Mouse (Mus musculus) liver, embryonic 13.5 days (tissue): ENCODE data around the gene Psmd12. TPM values are rescaled to one million over a fixed set of nuclear protein-coding genes. Genes with fewer than 3 reads are reported as not detected.
"Not testable (repeated sequence)": the region's sequence is repeated elsewhere in the genome, so short reads cannot be mapped to it uniquely, and the experiment has no call there.

Experiments
- ATAC-seq: fragments of 200-750 bp; cut with Nextera tagmentation; 2 replicates; pipeline ENCODE4 v1.8.0; 2017; ENCODE audit warnings: low read depth, mild to moderate bottlenecking, moderate number of reproducible peaks, moderate library complexity
- DNase-seq: peaks from one replicate; pipeline ENCODE4 v3.0.0; 2022
- H3K27ac ChIP-seq: fragments of 300-500 bp; sonication (generic); 2 replicates; pipeline ENCODE4 v1.5.1; 2015; ENCODE audit warnings: moderate library complexity, mild to moderate bottlenecking, inconsistent platforms
- H3K27me3 ChIP-seq: fragments of 300-500 bp; sonication (generic); 2 replicates; pipeline ENCODE4 v1.6.1; 2015; ENCODE audit warnings: mild to moderate bottlenecking, inconsistent platforms
- H3K36me3 ChIP-seq: fragments of 300-500 bp; sonication (generic); 2 replicates; pipeline ENCODE4 v1.6.1; 2015; ENCODE audit warnings: mild to moderate bottlenecking, inconsistent platforms
- H3K4me1 ChIP-seq: fragments of 300-500 bp; sonication (generic); replicated peaks from 2 replicates; pipeline ENCODE4 v1.6.1; 2015; ENCODE audit warnings: inconsistent platforms
- H3K4me2 ChIP-seq: fragments of 300-500 bp; sonication (generic); 2 replicates; pipeline ENCODE4 v1.6.1; 2015; ENCODE audit warnings: inconsistent platforms, mild to moderate bottlenecking, moderate library complexity
- H3K4me3 ChIP-seq: fragments of 300-500 bp; sonication (generic); replicated peaks from 2 replicates; pipeline ENCODE4 v1.5.1; 2015; ENCODE audit warnings: mild to moderate bottlenecking, inconsistent platforms
- H3K9ac ChIP-seq: fragments of 300-500 bp; sonication (generic); 2 replicates; pipeline ENCODE4 v1.6.1; 2015; ENCODE audit warnings: mild to moderate bottlenecking, inconsistent platforms
- H3K9me3 ChIP-seq: fragments of 300-500 bp; sonication (generic); replicated peaks from 2 replicates; pipeline ENCODE4 v1.6.1; 2016; ENCODE audit warnings: inconsistent platforms
- WGBS: fragments of 180-500 bp; shearing (Covaris S2); methylation state at CpG from one replicate; pipeline ENCODE4 v1.1.7; 2015; ENCODE audit not compliant: insufficient replicate concordance; 5-methylcytosine and 5-hydroxymethylcytosine counted together
- polyA plus RNA-seq: library from polyadenylated mRNA; unstranded; fragments of >200 nt; fragmentation: Nextera tagmentation; extraction: Ambion mirVana; gene quantifications from 2 replicates; pipeline ENCODE4 v1.2.1, GENCODE M21; 2015

Gene Psmd12
- polyA plus RNA-seq, 1 experiment from 2014 or later = 134 TPM

DNA sequence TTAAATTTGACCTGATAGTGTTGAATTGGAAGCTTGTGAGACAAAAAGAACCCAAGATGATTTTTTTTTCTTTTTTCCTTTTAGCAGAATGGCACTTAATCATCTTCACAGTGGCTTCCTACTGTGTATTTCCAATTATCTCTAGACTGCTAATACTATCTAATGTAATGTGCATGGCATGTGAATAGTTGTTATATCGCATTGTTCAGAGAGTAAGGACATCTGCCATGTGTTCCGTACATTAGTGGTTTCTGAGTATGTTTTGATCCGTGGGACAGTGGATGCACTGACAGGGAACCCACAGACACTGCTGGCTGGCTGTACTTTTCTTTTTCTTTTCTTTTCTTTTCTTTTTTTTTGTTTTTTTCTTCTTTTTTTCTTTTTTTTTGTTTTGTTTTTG lies 7.0 kb upstream of the Psmd12 start:
- H3K4me3 ChIP-seq = no peak overlapping the region
- DNase-seq (no peak), ATAC-seq (no peak)
- H3K9ac ChIP-seq = no peak overlapping the region
- 88% methylated on average over 3 of the region's 3 CpGs for WGBS
- H3K27ac ChIP-seq = no peak overlapping the region
- no peaks in the 10 kb centered on the region for H3K9me3 ChIP-seq
- H3K36me3 ChIP-seq = no peaks in the 10 kb centered on the region
- H3K4me1 ChIP-seq = peaks cover 28% of the 10 kb centered on the region
- H3K4me2 ChIP-seq = no peak overlapping the region
- no peaks in the 10 kb centered on the region for H3K27me3 ChIP-seq

DNA sequence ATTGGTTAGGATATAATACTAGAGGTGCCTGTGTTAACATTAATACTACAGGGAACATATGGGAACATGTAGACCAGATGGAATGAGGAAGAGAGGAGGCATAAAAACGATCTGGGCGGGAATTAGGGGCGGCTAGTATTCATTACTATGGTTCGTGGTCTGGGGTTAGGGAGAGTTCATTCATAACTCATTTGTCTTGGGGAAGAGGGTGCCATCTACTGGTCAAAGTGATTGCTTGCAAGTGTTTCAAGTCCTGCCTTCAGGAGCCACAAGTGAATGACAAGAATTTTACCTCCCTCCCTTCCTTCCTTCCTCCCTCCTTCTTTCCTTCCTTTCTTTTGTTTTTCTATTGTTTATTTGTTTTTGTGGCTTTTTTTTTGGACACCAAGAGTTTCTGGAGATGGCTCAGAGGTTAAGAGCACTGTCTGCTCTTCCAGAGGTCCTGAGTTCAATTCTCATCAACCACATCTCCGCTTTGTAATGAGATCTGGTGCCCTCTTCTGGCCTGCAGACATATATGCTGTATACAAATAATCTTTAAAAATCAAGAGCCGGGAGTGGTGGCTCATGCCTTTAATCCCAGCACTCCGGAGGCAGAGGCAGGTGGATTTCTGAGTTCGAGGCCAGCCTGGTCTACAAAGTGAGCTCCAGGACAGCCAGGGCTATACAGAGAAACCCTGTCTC lies 6.0 kb upstream of the Psmd12 start:
- Histone ChIP-seq H3K4me1 (peaks cover 20% of the 10 kb centered on the region), H3K9me3 (no peaks in the 10 kb centered on the region), H3K9ac (no peak overlapping the region), H3K4me2 (peak overlapping the region; percentile 14; the same call in 1 of the 2 replicates), H3K27me3 (no peaks in the 10 kb centered on the region), H3K27ac (no peak overlapping the region), H3K4me3 (no peak overlapping the region), H3K36me3 (no peaks in the 10 kb centered on the region)
- DNase-seq (peak; percentile 67), ATAC-seq (no peak)
- 14% methylated on average over 8 of the region's 8 CpGs for WGBS

DNA sequence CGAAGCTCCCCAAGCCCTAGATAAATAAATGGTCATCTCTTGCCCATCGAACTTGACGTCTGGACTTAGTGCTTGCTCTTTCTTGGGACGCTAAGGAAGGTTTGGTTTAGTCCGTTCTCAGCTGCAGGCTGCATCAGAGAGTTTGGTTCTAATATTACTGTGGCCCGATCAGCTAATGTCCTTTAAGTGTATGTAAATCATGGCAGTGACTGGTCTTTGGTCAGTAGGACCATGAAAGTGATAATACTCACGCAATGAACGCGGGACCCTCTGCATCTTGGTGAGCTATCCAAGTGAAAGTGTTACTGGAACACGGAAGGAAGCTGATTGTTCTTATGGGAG lies 549 bp downstream of the Psmd12 start:
- peak overlapping the region; percentile 91 for H3K9ac ChIP-seq
- no peaks in the 10 kb centered on the region for H3K9me3 ChIP-seq
- peak overlapping the region; percentile 83 for H3K4me3 ChIP-seq
- peak overlapping the region; percentile 80 for H3K27ac ChIP-seq
- ATAC-seq (no peak), DNase-seq (no peak)
- H3K4me1 ChIP-seq = peaks cover 35% of the 10 kb centered on the region
- WGBS = under 1% methylated on average over 10 of the region's 10 CpGs
- peaks cover 11% of the 10 kb centered on the region for H3K36me3 ChIP-seq
- H3K27me3 ChIP-seq = no peaks in the 10 kb centered on the region
- H3K4me2 ChIP-seq = peak overlapping the region; percentile 74

DNA sequence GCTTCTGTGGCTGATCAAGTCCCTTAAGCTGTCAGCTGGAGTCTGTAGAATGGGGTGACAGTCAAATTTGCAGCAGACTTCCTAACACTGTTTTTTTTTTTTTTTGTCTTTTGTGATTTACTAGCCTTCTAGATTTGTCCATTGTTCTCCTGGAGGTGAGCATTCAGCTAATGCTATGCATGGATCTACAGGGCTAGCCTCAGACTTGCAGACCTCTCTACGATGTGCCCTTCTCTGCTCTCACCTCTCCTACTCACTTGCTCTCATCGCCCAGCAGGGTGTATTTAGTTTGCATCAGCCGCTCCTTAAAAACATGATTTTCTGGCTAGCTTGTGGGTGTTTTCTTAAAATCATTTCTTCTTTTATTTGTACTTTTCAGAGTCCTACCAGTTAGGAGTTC lies 5.1 kb downstream of the Psmd12 start:
- Histone ChIP-seq H3K27ac (no peak overlapping the region), H3K27me3 (no peaks in the 10 kb centered on the region), H3K9me3 (no peaks in the 10 kb centered on the region), H3K9ac (no peak overlapping the region), H3K4me3 (no peak overlapping the region), H3K4me2 (no peak overlapping the region), H3K36me3 (peaks cover 54% of the 10 kb centered on the region), H3K4me1 (peaks cover 33% of the 10 kb centered on the region)
- WGBS = 87% methylated on average over 3 of the region's 3 CpGs
- DNase-seq (no peak), ATAC-seq (no peak)

DNA sequence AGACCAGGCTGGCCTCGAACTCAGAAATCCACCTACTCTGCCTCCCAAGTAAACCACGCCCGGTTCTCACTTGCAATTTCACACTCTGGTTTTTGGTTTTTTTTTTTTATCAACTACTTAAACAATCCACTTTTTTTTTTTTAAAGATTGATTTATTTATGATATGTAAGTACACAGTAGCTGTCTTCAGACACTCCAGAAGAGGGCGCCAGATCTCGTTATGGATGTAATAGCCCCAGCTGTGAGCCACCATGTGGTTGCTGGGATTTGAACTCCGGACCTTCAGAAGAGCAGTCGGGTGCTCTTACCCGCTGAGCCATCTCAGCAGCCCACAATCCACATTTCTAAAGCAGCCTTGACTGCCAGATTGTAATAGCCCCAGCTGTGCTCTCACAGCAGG lies 23.5 kb downstream of the Psmd12 start:
- Histone ChIP-seq H3K27me3 (no peaks in the 10 kb centered on the region), H3K9me3 (no peaks in the 10 kb centered on the region), H3K4me2 (no peak overlapping the region), H3K4me1 (no peaks in the 10 kb centered on the region), H3K36me3 (peaks cover 19% of the 10 kb centered on the region), H3K9ac (no peak overlapping the region), H3K4me3 (no peak overlapping the region), H3K27ac (no peak overlapping the region)
- DNase-seq (no peak), ATAC-seq (no peak)
- 69% methylated on average over 8 of the region's 8 CpGs for WGBS

DNA sequence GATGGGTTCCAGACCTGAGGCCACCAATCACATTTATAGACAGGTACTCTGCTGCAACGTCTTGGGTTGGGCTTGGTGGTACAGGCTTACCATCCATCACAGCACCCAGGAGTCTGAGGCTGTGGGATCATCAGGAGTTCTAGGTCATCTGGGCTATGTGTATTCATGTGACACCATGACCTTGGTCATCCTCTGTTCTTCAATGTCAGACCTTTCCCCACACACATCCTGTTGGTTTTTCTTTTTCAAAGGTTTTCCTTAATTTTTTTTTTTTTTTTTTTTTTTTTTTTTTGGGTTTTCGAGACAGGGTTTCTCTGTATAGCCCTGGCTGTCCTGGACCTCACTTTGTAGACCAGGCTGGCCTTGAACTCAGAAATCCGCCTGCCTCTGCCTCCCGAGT lies 25.1 kb downstream of the Psmd12 start:
- not testable (repeated sequence) for H3K4me2 ChIP-seq, DNase-seq, ATAC-seq, H3K4me1 ChIP-seq, H3K27me3 ChIP-seq, H3K4me3 ChIP-seq, H3K36me3 ChIP-seq, H3K9ac ChIP-seq, H3K9me3 ChIP-seq, H3K27ac ChIP-seq
- 76% methylated on average over 3 of the region's 4 CpGs for WGBS

DNA sequence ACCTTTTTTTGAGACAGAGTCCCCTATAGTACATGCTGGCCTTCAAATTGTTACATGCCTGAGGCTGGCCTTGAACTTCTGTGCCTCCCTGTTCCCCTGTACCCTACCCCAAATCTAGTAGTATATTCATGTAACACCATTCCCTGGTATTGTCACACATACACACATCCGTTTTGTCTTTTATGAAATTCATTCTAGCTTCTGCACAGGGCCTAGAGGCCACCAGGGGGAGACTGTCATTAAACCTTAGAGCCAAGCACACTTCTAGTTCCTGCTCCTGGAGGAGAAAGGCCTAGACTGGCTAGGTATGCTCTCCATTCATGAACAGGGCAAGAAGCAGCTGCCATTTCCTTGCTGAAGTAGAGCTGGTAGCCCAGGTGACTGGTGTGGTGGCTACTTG lies 27.0 kb downstream of the Psmd12 start:
- Histone ChIP-seq H3K27me3 (no peaks in the 10 kb centered on the region), H3K9ac (no peak overlapping the region)

DNA sequence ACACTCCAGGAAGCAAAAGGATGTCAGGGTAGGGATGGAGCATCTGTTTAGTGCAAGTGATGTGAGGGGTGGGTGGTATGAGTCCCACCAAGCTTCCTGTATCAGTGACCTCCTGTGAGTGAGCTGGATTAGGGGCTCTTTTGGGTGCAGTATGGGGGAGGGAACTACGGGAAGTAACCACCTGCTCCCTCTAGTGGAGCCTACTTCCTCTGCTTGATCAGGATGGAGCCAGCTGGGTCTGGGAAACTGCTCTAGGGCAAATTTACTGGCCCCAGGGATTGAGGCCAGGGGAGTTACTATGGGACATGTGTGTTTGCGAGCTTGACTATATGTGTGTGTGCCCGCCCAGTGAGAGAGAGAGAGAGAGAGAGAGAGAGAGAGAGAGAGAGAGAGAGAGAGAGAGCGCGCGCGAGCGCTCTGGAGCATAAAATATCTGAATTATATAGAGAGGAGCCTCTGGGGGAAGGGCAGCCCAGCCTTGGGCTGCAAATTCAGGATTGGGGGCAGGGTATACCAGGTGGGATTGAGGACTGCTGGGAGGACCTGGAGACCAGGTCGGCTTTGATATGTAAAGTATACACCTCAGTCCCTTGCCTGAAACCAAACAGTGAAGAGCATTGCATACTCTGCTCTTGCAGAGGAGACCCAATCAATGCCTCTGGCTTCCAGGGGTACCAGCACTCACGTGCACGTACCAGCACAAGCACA lies 30.5 kb downstream of the Psmd12 start:
- Histone ChIP-seq H3K9ac (no peak overlapping the region), H3K9me3 (no peaks in the 10 kb centered on the region), H3K36me3 (no peaks in the 10 kb centered on the region), H3K4me3 (no peak overlapping the region), H3K4me1 (peaks cover 21% of the 10 kb centered on the region), H3K27ac (no peak overlapping the region), H3K4me2 (peak overlapping the region; percentile 44; the same call in 1 of the 2 replicates), H3K27me3 (no peaks in the 10 kb centered on the region)
- DNase-seq = no peak
- ATAC-seq = 0 out of 2 replicates have a peak, but pooled peaks have one; percentile 19
- 20% methylated on average over 11 of the region's 11 CpGs for WGBS

More for the DNA sequence above, 27.0 kb downstream of the Psmd12 start:
- no peak overlapping the region for H3K27ac ChIP-seq
- no peaks in the 10 kb centered on the region for H3K36me3 ChIP-seq
- no peak overlapping the region for H3K4me3 ChIP-seq
- no peaks in the 10 kb centered on the region for H3K9me3 ChIP-seq
- no peak for DNase-seq
- H3K4me2 ChIP-seq = no peak overlapping the region
- 63% methylated on average over 1 of the region's 1 CpGs for WGBS
- ATAC-seq = no peak
- peaks cover 20% of the 10 kb centered on the region for H3K4me1 ChIP-seq

DNA sequence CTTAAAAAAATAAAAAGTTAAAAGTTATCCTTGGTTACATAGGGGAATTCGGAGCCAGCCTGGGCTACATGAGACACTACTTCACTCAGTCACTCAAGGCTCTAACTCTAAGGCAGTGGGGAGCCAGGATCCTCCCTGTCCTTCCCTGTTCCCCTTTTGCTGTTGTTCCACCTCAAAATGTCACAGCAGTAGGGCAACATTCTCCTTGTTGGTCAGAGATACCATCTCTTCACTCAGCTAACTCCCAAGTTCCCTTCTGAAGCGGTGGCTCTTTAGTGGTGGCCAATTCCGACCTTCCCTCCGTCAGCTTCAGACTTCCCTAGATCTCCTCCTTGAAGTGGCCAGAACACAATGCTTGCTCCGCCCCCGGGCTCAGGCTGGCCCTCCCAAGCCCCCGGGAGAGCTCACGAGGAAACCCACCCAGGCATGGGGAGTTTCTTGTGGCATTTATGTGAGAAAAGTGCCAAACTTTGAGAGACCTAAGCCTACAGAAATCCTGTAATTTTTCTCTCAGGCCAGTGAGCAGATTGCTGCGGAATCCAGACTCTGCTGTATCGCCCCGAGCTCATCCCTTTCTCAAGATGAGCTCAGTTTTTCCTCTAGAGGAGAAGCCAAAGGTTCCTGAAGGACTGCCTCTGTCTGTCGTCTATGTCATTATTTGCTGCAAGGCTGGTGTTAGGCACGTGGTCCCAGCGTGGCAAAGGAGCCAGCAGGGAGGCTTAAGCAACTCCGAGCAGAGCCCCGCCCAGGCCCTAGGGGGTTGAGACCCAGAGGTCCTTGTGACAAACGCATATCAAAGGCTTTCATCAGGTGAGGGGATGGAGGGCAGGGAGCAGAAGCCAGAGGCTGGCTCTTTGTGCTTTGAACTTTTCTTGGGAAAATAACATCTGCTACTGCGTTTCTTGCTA lies 31.3 kb downstream of the Psmd12 start:
- H3K4me1 ChIP-seq = peaks cover 21% of the 10 kb centered on the region
- no peaks in the 10 kb centered on the region for H3K27me3 ChIP-seq
- DNase-seq (no peak), ATAC-seq (peak; percentile 56)
- H3K4me3 ChIP-seq = peak overlapping the region; percentile 16; the same call in 1 of the 2 replicates
- H3K9me3 ChIP-seq = no peaks in the 10 kb centered on the region
- H3K4me2 ChIP-seq = peak overlapping the region; percentile 44
- 3% methylated on average over 18 of the region's 18 CpGs for WGBS
- H3K36me3 ChIP-seq = no peaks in the 10 kb centered on the region
- peak overlapping the region; percentile 37; the same call in 1 of the 2 replicates for H3K9ac ChIP-seq
- no peak overlapping the region for H3K27ac ChIP-seq

DNA sequence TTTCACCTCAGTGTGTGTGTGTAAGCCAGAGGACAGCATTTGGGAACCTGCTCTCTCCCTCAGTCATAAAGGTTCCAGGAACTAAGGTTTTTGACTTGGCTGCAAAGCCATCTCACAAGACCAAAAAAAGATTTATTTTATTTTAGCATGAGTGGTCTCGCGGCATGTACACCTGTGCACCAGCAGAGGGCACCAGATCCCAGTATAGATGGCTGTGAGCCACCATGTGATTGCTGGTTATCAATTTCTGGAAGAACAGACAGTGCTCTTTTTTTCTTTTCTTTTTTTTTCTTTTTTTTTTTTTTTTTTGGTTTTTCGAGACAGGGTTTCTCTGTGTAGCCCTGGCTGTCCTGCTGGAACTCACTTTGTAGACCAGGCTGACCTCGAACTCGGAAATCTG lies 32.7 kb downstream of the Psmd12 start:
- H3K4me1 ChIP-seq = peaks cover 21% of the 10 kb centered on the region
- peak; percentile 19 for DNase-seq
- not testable (repeated sequence) for H3K36me3 ChIP-seq, H3K9ac ChIP-seq, H3K27ac ChIP-seq, H3K9me3 ChIP-seq, ATAC-seq, H3K4me2 ChIP-seq, H3K27me3 ChIP-seq, H3K4me3 ChIP-seq
- 32% methylated on average over 5 of the region's 5 CpGs for WGBS

DNA sequence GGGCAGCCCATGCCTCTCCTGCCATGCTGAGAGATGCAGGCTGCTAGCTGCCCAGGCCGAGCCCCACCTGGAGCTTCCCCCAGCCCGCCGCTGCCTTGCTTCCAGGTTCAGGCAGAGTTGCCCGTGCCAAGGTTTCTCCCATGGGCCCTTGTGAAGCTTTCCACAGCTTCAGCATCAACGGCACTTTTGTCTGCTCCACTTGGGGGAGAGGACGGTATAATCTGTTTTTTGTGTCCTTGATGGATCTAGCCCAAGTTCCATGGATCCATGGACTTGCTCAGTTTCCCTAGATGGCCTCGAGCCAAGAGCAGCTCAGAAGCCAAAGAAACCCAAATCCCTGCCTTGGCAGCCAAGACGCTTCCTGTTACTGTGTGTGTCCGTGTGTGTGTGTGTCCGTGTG lies 33.8 kb downstream of the Psmd12 start:
- Histone ChIP-seq H3K9ac (no peak overlapping the region), H3K4me1 (peaks cover 21% of the 10 kb centered on the region), H3K36me3 (no peaks in the 10 kb centered on the region), H3K9me3 (no peaks in the 10 kb centered on the region), H3K4me2 (no peak overlapping the region), H3K27me3 (no peaks in the 10 kb centered on the region), H3K27ac (no peak overlapping the region), H3K4me3 (no peak overlapping the region)
- ATAC-seq = no peak
- WGBS = 73% methylated on average over 10 of the region's 10 CpGs
- no peak for DNase-seq
